Mouse (Mus musculus) forebrain, embryonic 14.5 days (tissue): ENCODE data around the gene Ifitm5. TPM values are rescaled to one million over a fixed set of nuclear protein-coding genes. Genes with fewer than 3 reads are reported as not detected.

ENCODE experiments used
- ATAC-seq: fragments of 200-750 bp; cut with Nextera tagmentation; 2 replicates; pipeline ENCODE4 v1.8.0; 2017; ENCODE audit warnings: mild to moderate bottlenecking, moderate library complexity
- DNase-seq: peaks from one replicate; pipeline ENCODE4 v3.0.0-alpha.2; 2015; ENCODE audit warnings: low spot score
- H3K27ac ChIP-seq: fragments of 300-500 bp; sonication (generic); 2 replicates; pipeline ENCODE4 v1.5.1; 2014; ENCODE audit warnings: low read depth, mild to moderate bottlenecking, control low read depth, low read length, moderate library complexity
- H3K27me3 ChIP-seq: fragments of 300-500 bp; sonication (generic); replicated peaks from 2 replicates; pipeline ENCODE4 v1.6.1; 2014; ENCODE audit warnings: low read length, control low read depth, mixed read lengths; ENCODE audit not compliant: control insufficient read depth, insufficient read depth
- H3K36me3 ChIP-seq: fragments of 300-500 bp; sonication (generic); 2 replicates; pipeline ENCODE4 v1.6.1; 2014; ENCODE audit warnings: low read length, control low read depth; ENCODE audit not compliant: control insufficient read depth, insufficient read depth
- H3K4me1 ChIP-seq: fragments of 300-500 bp; sonication (generic); 2 replicates; pipeline ENCODE4 v1.6.1; 2014; ENCODE audit warnings: antibody characterized with exemption, low read length, control low read depth; ENCODE audit not compliant: control insufficient read depth, insufficient read depth
- H3K4me2 ChIP-seq: fragments of 300-500 bp; sonication (generic); 2 replicates; pipeline ENCODE4 v1.6.1; 2014; ENCODE audit warnings: mild to moderate bottlenecking, control low read depth, low read length
- H3K4me3 ChIP-seq: fragments of 300-500 bp; sonication (generic); 2 replicates; pipeline ENCODE4 v1.5.1; 2014; ENCODE audit warnings: low read depth, low read length, control low read depth
- H3K9ac ChIP-seq: fragments of 300-500 bp; sonication (generic); 2 replicates; pipeline ENCODE4 v1.6.1; 2014; ENCODE audit warnings: mild to moderate bottlenecking, low read length, control low read depth, moderate library complexity
- H3K9me3 ChIP-seq: fragments of 300-500 bp; sonication (generic); replicated peaks from 2 replicates; pipeline ENCODE4 v1.6.1; 2016; ENCODE audit warnings: low read length, control low read depth, mixed read lengths; ENCODE audit not compliant: control insufficient read depth
- WGBS: fragments of 180-500 bp; shearing (Covaris S2); extraction: QIAGEN DNeasy Blood & Tissue Kit; methylation state at CpG from one replicate; pipeline ENCODE4 v1.1.7; 2014; 5-methylcytosine and 5-hydroxymethylcytosine counted together
- polyA plus RNA-seq: library from polyadenylated mRNA; unstranded; fragments of >200 nt; fragmentation: Nextera tagmentation; extraction: Ambion mirVana; gene quantifications from 2 replicates; pipeline ENCODE4 v1.2.1, GENCODE M21; 2014

The Ifitm5 gene
- not detected in 2 replicates for polyA plus RNA-seq

DNA sequence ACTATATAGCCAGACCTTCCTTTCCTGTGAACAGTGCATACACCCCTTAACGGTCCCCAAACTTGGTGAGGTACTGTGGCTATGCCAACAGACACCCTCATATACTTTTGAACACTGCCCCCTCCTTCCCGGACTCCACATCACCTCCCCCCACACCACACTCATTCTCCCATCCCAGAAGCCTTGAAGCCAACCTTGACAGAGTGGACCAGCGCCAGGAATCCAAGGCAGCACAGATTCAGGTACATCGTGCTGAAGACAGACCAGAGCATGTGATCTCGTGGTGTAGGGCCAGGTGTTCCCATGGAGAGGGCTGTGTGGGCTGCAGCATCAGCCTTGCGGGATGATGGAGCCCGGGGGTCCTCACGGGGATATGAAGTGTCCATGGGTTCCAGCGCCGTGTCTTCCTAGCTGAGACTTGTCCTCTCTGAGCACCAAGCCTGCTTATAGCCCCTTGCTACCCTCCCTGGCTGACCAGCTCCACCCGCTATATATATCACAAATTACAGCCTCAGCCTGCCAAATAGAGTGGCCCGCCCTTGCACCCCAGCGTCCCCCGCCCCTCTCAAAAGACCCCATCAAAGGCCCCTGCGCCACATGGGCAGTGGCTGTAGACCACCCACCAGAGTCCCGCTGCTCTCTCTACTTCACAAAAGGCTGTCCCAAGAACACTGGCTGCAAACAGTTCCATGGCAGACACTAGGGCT, at the start of gene Ifitm5:
TSS of gene Ifitm5 (minus strand) at position 468 of the 707 bp plus-strand sequence.
- no peaks in the 10 kb centered on the region for H3K9me3 ChIP-seq
- H3K27ac ChIP-seq: no peak within 1 kb of the TSS
- H3K27me3 ChIP-seq: no peaks in the 10 kb centered on the region
- peaks cover 3% of the 10 kb centered on the region; the same call in 1 of the 2 replicates for H3K4me1 ChIP-seq
- H3K4me3 ChIP-seq: no peak within 1 kb of the TSS
- no peaks in the 10 kb centered on the region for H3K36me3 ChIP-seq
- H3K9ac ChIP-seq: no peak within 1 kb of the TSS
- ATAC-seq (no peak), DNase-seq (no peak)
- no peak within 1 kb of the TSS for H3K4me2 ChIP-seq
- WGBS: 70% methylated on average over 16 of the region's 16 CpGs

DNA sequence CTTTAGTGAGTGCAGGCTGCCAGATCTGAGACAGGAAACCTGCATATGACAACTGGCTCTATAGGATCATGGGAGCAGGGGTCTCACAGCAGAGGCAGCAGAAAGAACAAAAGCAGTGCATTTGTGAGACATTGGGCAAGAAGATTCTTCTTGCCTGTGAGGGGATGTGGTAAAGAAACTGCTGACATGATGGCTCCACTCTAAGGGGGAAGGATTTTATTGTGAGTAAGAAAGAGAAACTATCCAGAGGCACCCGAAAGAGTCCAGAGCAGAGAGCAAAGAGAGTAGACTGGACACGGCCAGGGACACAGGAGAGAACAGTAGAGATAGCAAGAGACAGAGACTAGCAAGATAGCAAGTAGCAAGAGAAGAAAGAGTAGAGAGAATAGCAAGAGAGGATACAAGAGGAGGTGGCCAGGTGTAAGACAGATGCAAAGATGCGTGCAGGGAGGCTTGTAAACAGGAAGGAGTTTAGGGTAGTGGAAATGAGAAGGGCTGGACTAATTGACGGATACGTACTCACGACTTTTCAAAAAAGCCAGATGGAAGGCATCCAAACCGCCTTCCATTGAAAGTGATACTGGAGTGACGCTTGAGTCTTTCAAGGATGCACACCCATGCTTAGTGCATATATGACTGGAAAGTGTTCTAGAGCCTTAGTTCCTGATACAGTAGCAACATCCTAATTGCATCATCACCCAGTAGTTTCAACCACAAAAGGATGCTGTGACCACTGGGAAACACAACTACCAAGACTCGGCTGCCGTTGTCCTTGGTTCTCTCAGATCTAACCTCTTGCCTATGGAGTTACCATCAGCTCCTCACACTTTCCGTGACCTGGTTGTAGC, 49.0 kb upstream of the Ifitm5 start:
- Histone ChIP-seq H3K27ac (no peak overlapping the region), H3K4me3 (no peak overlapping the region), H3K4me1 (no peaks in the 10 kb centered on the region), H3K9me3 (no peaks in the 10 kb centered on the region), H3K36me3 (no peaks in the 10 kb centered on the region), H3K27me3 (no peaks in the 10 kb centered on the region), H3K9ac (no peak overlapping the region), H3K4me2 (no peak overlapping the region)
- ATAC-seq: no peak
- no peak for DNase-seq
- 93% methylated on average over 11 of the region's 11 CpGs for WGBS

- Histone ChIP-seq H3K4me1 (no peaks in the 10 kb centered on the region), H3K27ac (no peak overlapping the region), H3K27me3 (no peaks in the 10 kb centered on the region), H3K4me3 (no peak overlapping the region), H3K36me3 (no peaks in the 10 kb centered on the region), H3K4me2 (no peak overlapping the region), H3K9ac (no peak overlapping the region), H3K9me3 (no peaks in the 10 kb centered on the region)
- WGBS: 70% methylated on average over 1 of the region's 1 CpGs
- DNase-seq: no peak
- ATAC-seq: no peak
Observed at GRCm38 (mm10) chr7:140997817-140998216, 47.7 kb upstream of the Ifitm5 start.

DNA sequence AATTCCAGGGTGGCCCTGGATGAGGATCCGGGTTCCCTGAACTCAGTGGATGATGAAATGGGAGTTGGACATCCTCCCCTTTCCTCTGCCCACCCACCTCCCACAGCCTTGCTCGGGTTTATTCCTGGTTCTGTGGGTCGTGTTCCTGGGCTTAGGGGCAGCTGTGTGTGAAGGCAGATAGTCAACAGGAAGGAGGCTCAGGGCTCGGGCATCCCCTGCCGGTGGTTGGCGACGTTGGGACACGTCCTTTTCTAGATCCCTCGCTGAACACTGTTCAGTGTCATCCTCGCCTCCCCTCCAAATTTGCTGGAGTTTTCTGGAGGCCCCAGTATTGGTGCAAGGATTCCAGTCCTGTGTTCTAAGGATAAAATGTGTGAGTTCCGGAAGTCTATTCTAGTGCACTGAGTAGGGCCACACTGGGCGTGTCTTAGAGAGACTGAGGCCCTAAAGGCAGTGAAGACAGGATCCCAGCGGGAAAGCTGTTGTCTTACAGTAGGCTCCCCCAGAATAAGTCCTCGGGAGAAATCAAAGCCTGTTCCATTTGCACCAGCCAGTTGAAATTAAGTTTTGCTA, 41.1 kb upstream of the Ifitm5 start:
- H3K4me1 ChIP-seq: no peaks in the 10 kb centered on the region
- 89% methylated on average over 14 of the region's 14 CpGs for WGBS
- H3K9me3 ChIP-seq: no peaks in the 10 kb centered on the region
- H3K27ac ChIP-seq: no peak overlapping the region
- H3K4me3 ChIP-seq: no peak overlapping the region
- no peak for ATAC-seq
- H3K9ac ChIP-seq: no peak overlapping the region
- H3K36me3 ChIP-seq: no peaks in the 10 kb centered on the region
- no peak overlapping the region for H3K4me2 ChIP-seq
- no peak for DNase-seq
- H3K27me3 ChIP-seq: no peaks in the 10 kb centered on the region

GRCm38 (mm10) chr7:140990622-140991021, 40.5 kb upstream of the Ifitm5 start:
- no peak for DNase-seq
- WGBS: 77% methylated on average over 5 of the region's 5 CpGs
- Histone ChIP-seq H3K27ac (no peak overlapping the region), H3K4me3 (no peak overlapping the region), H3K4me1 (no peaks in the 10 kb centered on the region), H3K4me2 (no peak overlapping the region), H3K36me3 (no peaks in the 10 kb centered on the region), H3K27me3 (no peaks in the 10 kb centered on the region), H3K9ac (no peak overlapping the region), H3K9me3 (no peaks in the 10 kb centered on the region)
- no peak for ATAC-seq

DNA sequence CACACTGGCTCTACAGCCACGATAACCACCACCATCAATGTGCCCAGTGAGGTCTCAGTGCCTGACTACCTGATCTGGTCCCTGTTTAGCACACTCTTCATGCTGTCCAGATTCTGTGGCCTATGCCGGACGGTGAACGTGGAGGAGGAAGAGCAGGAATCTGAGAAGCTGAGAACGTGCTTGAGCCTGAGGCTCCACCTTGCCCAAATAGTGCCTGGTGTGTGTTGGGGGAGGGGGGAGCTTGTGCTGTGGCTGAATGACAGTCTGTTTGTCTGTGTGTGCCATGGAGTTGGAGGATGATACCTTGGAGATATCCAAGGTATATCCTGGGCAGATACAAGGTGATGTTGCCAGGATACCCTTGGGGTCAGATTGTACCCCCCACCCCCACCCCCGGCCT, 40.1 kb upstream of the Ifitm5 start:
- no peaks in the 10 kb centered on the region for H3K9me3 ChIP-seq
- H3K4me3 ChIP-seq: no peak overlapping the region
- no peak overlapping the region for H3K9ac ChIP-seq
- no peak overlapping the region for H3K4me2 ChIP-seq
- no peaks in the 10 kb centered on the region for H3K27me3 ChIP-seq
- no peaks in the 10 kb centered on the region for H3K4me1 ChIP-seq
- DNase-seq: no peak
- ATAC-seq: no peak
- no peaks in the 10 kb centered on the region for H3K36me3 ChIP-seq
- H3K27ac ChIP-seq: no peak overlapping the region
- WGBS: 80% methylated on average over 6 of the region's 6 CpGs

DNA sequence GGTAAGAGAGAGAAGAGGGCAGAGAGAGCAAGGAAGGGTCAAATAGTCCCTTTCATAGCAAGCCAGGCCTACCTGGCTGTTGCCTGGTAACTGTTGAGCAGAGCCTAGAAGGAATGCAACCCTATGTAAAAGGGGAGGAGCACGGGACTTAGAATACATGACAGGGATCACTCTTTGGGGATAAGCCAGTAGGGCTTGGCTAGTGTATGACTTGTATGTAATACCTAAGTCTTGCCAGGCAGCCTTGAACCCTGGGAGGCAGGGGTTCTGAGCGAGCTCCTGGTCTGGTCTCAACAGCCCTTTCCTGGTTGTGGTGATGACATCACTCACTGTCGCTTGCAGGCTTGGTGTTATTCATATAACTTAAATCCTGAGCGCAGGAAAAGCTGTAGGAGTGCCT, 38.9 kb upstream of the Ifitm5 start:
- Histone ChIP-seq H3K4me3 (no peak overlapping the region), H3K27me3 (no peaks in the 10 kb centered on the region), H3K36me3 (no peaks in the 10 kb centered on the region), H3K9me3 (no peaks in the 10 kb centered on the region), H3K9ac (no peak overlapping the region), H3K27ac (no peak overlapping the region), H3K4me2 (no peak overlapping the region), H3K4me1 (no peaks in the 10 kb centered on the region)
- no peak for DNase-seq
- ATAC-seq: no peak
- WGBS: 80% methylated on average over 4 of the region's 4 CpGs

DNA sequence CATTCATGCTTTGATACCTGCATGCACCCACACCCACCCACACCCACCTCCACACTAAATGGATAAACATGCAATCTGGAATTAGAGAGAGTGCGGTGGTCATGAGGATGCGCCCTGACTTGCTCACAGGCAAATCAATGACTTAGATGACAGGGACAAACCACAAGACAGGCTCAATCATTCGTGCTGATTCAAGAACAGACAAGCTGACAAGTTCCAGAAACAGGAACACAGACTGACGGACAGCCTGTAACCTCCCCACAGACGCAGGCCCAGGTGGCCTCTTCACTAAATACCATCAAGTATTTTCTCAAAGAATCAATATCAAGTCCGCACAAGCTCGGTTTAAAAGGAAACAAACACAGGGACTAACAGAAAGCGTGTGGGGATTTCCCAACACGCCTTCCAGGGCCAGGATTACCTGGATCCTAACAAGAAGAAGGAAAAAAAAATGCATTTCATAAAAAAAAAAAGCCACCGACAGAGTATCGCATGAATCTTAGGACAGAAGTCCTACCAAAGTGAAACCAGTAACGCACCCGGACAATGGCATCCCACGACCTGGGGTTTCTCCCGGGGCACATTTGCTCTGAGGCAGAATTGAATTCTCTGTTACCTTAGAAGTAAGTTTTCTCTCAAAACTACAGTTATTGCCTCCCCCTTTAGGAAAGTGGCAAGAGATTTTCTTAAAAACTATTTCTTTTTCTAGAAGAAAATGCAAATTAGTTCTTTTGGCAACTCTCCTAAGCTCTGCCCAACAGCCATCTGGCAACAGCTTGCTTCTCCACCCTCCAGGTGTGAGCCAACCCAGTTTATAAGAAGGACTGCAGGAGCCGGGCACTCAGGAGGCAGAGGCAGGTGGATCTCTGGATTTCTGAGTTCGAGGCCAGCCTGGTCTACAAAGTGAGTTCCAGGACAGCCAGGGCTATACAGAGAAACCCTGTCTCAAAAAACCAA, 37.4 kb upstream of the Ifitm5 start:
- H3K9ac ChIP-seq: no peak overlapping the region
- H3K4me3 ChIP-seq: no peak overlapping the region
- WGBS: 88% methylated on average over 17 of the region's 17 CpGs
- DNase-seq: no peak
- no peak overlapping the region for H3K4me2 ChIP-seq
- no peak for ATAC-seq
- H3K27me3 ChIP-seq: no peaks in the 10 kb centered on the region
- H3K27ac ChIP-seq: no peak overlapping the region
- H3K4me1 ChIP-seq: no peaks in the 10 kb centered on the region
- H3K36me3 ChIP-seq: no peaks in the 10 kb centered on the region
- H3K9me3 ChIP-seq: no peaks in the 10 kb centered on the region
